Mouse (Mus musculus) kidney, embryonic 15.5 days (tissue): ENCODE measurements around the gene Gm6588. TPM values are rescaled to one million over a fixed set of nuclear protein-coding genes. Genes with fewer than 3 reads are reported as not detected.

Experiments
- ATAC-seq: fragments of 200-750 bp; cut with Nextera tagmentation; replicated peaks from 2 replicates; pipeline ENCODE4 v1.8.0; 2017; ENCODE audit warnings: moderate TSS enrichment; ENCODE audit not compliant: low FRiP score
- H3K27ac ChIP-seq: fragments of 300-500 bp; sonication (generic); 2 replicates; pipeline ENCODE4 v1.5.1; 2015; ENCODE audit warnings: mild to moderate bottlenecking, inconsistent platforms
- H3K27me3 ChIP-seq: fragments of 300-500 bp; sonication (generic); 2 replicates; pipeline ENCODE4 v1.6.1; 2015; ENCODE audit warnings: inconsistent platforms
- H3K36me3 ChIP-seq: fragments of 300-500 bp; sonication (generic); 2 replicates; pipeline ENCODE4 v1.6.1; 2015; ENCODE audit warnings: inconsistent platforms
- H3K4me1 ChIP-seq: fragments of 300-500 bp; sonication (generic); 2 replicates; pipeline ENCODE4 v1.6.1; 2015; ENCODE audit warnings: inconsistent platforms
- H3K4me2 ChIP-seq: fragments of 300-500 bp; sonication (generic); 2 replicates; pipeline ENCODE4 v1.6.1; 2015; ENCODE audit warnings: moderate library complexity, mild to moderate bottlenecking, inconsistent platforms
- H3K4me3 ChIP-seq: fragments of 300-500 bp; sonication (generic); replicated peaks from 2 replicates; pipeline ENCODE4 v1.5.1; 2015; ENCODE audit warnings: mild to moderate bottlenecking, inconsistent platforms
- H3K9ac ChIP-seq: fragments of 300-500 bp; sonication (generic); 2 replicates; pipeline ENCODE4 v1.6.1; 2015; ENCODE audit warnings: mild to moderate bottlenecking, inconsistent platforms
- H3K9me3 ChIP-seq: fragments of 300-500 bp; sonication (generic); replicated peaks from 2 replicates; pipeline ENCODE4 v1.6.1; 2016; ENCODE audit warnings: inconsistent platforms
- WGBS: fragments of 180-500 bp; shearing (Covaris S2); methylation state at CpG from one replicate; pipeline ENCODE4 v1.1.7; 2015; ENCODE audit warnings: mixed read lengths; 5-methylcytosine and 5-hydroxymethylcytosine counted together
- polyA plus RNA-seq: library from polyadenylated mRNA; unstranded; fragments of >200 nt; fragmentation: Nextera tagmentation; extraction: Ambion mirVana; gene quantifications from 2 replicates; pipeline ENCODE4 v1.2.1, GENCODE M21; 2015

The Gm6588 gene
- polyA plus RNA-seq, 1 experiment from 2014 or later = not detected

GRCm38 (mm10) chr5:112428944-112429343 lies 20.3 kb upstream of the Gm6588 start:
- H3K4me3 ChIP-seq = no peak overlapping the region
- peaks cover 50% of the 10 kb centered on the region for H3K27me3 ChIP-seq
- H3K4me1 ChIP-seq = peaks cover 13% of the 10 kb centered on the region; the same call in 1 of the 2 replicates
- 15% methylated on average over 19 of the region's 19 CpGs for WGBS
- H3K9ac ChIP-seq = no peak overlapping the region
- H3K9me3 ChIP-seq = no peaks in the 10 kb centered on the region
- no peak for ATAC-seq
- H3K27ac ChIP-seq = no peak overlapping the region
- H3K36me3 ChIP-seq = no peaks in the 10 kb centered on the region
- H3K4me2 ChIP-seq = peak overlapping the region; percentile 32

GRCm38 (mm10) chr5:112431120-112431775 lies 18.0 kb upstream of the Gm6588 start:
- ATAC-seq = no peak
- H3K4me3 ChIP-seq = peak overlapping the region; percentile 12; the same call in 1 of the 2 replicates
- peaks cover 34% of the 10 kb centered on the region for H3K27me3 ChIP-seq
- no peak overlapping the region for H3K27ac ChIP-seq
- WGBS = 11% methylated on average over 14 of the region's 14 CpGs
- peak overlapping the region; percentile 42 for H3K4me2 ChIP-seq
- no peak overlapping the region for H3K9ac ChIP-seq
- H3K4me1 ChIP-seq = peaks cover 13% of the 10 kb centered on the region; the same call in 1 of the 2 replicates
- no peaks in the 10 kb centered on the region for H3K9me3 ChIP-seq
- H3K36me3 ChIP-seq = no peaks in the 10 kb centered on the region

- Histone ChIP-seq H3K9ac (no peak overlapping the region), H3K4me1 (peaks cover 13% of the 10 kb centered on the region; the same call in 1 of the 2 replicates), H3K36me3 (no peaks in the 10 kb centered on the region), H3K9me3 (no peaks in the 10 kb centered on the region), H3K4me3 (no peak overlapping the region), H3K4me2 (no peak overlapping the region), H3K27me3 (peaks cover 34% of the 10 kb centered on the region), H3K27ac (no peak overlapping the region)
- WGBS = 77% methylated on average over 5 of the region's 5 CpGs
- ATAC-seq = no peak
Measured at GRCm38 (mm10) chr5:112432033-112432432, 17.2 kb upstream of the Gm6588 start.

DNA sequence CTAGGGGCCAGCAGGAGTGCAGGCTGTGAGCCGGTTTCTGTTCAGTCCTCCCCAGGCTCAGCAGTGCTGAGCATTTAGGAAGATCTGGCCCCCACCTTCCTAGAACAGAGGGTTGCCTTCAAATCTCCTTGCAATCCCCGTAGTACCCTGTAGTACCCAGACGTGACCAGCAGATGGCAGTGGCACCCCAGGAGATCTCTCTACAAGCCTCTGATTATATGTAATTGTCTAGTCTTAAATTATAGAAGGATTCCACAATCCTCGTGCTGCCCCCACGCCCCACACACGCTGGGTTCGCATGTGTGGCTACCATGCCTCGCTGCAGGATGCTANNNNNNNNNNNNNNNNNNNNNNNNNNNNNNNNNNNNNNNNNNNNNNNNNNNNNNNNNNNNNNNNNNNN lies 16.2 kb upstream of the Gm6588 start:
- no peak for ATAC-seq
- under 1% methylated on average over 8 of the region's 8 CpGs for WGBS
- no peak overlapping the region for H3K9ac ChIP-seq
- H3K27ac ChIP-seq = no peak overlapping the region
- peaks cover 29% of the 10 kb centered on the region for H3K27me3 ChIP-seq
- no peak overlapping the region for H3K4me3 ChIP-seq
- H3K4me1 ChIP-seq = peaks cover 13% of the 10 kb centered on the region; the same call in 1 of the 2 replicates
- H3K36me3 ChIP-seq = no peaks in the 10 kb centered on the region
- no peaks in the 10 kb centered on the region for H3K9me3 ChIP-seq
- no peak overlapping the region for H3K4me2 ChIP-seq

GRCm38 (mm10) chr5:112438535-112438934 lies 10.7 kb upstream of the Gm6588 start:
- Histone ChIP-seq H3K4me1 (no peaks in the 10 kb centered on the region), H3K4me2 (no peak overlapping the region), H3K36me3 (no peaks in the 10 kb centered on the region), H3K9ac (no peak overlapping the region), H3K27me3 (0 out of 2 replicates have a peak, but pooled peaks cover 2% of the 10 kb centered on the region), H3K9me3 (no peaks in the 10 kb centered on the region), H3K4me3 (no peak overlapping the region), H3K27ac (no peak overlapping the region)
- ATAC-seq = no peak
- WGBS = 29% methylated on average over 10 of the region's 10 CpGs

- 77% methylated on average over 9 of the region's 9 CpGs for WGBS
- peaks cover 5% of the 10 kb centered on the region; the same call in 1 of the 2 replicates for H3K4me1 ChIP-seq
- no peaks in the 10 kb centered on the region for H3K9me3 ChIP-seq
- no peak overlapping the region for H3K27ac ChIP-seq
- 0 out of 2 replicates have a peak, but pooled peaks cover 11% of the 10 kb centered on the region for H3K27me3 ChIP-seq
- ATAC-seq = no peak
- no peak overlapping the region for H3K4me3 ChIP-seq
- H3K36me3 ChIP-seq = no peaks in the 10 kb centered on the region
- H3K4me2 ChIP-seq = no peak overlapping the region
- H3K9ac ChIP-seq = no peak overlapping the region
Measured at GRCm38 (mm10) chr5:112453088-112453487, 3.9 kb downstream of the Gm6588 start.

DNA sequence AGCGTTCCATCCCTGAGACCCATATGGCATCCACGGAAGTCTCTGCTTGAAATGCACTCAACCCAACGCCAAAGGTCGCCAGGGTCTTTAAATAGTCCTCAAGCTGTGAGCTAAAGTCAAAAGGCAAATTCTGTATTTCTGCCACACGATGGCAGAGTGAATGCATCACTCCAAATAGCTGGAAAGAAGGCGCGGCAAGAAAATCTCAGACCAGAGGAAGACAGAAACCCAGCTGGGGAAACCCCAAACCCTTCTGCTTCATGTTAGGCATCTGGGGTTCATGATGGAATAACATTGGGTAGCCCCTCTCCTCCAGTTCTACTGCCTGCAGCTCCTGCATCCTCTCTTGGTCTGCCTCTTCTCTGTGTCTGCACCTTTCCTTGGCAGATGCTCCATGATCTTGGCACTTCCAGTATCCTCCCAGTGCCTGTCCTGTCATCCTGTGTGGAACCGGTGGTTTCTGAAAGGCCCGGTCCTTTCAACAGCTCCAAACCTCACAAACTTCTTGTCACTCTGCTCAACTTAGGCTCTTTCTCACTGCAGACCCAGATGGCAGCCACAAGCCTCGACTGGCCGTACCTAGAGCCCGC lies 5.8 kb downstream of the Gm6588 start:
- Histone ChIP-seq H3K9ac (no peak overlapping the region), H3K27ac (no peak overlapping the region), H3K4me3 (no peak overlapping the region), H3K36me3 (no peaks in the 10 kb centered on the region), H3K9me3 (no peaks in the 10 kb centered on the region), H3K4me1 (peaks cover 5% of the 10 kb centered on the region; the same call in 1 of the 2 replicates), H3K27me3 (0 out of 2 replicates have a peak, but pooled peaks cover 11% of the 10 kb centered on the region), H3K4me2 (no peak overlapping the region)
- WGBS = 67% methylated on average over 12 of the region's 12 CpGs
- ATAC-seq = no peak

- no peaks in the 10 kb centered on the region for H3K27me3 ChIP-seq
- no peak overlapping the region for H3K9ac ChIP-seq
- 73% methylated on average over 3 of the region's 3 CpGs for WGBS
- no peak overlapping the region for H3K4me2 ChIP-seq
- ATAC-seq = no peak
- no peaks in the 10 kb centered on the region for H3K36me3 ChIP-seq
- H3K4me1 ChIP-seq = no peaks in the 10 kb centered on the region
- no peak overlapping the region for H3K4me3 ChIP-seq
- no peaks in the 10 kb centered on the region for H3K9me3 ChIP-seq
- no peak overlapping the region for H3K27ac ChIP-seq
Measured at GRCm38 (mm10) chr5:112459903-112460302, 10.7 kb downstream of the Gm6588 start.

GRCm38 (mm10) chr5:112466331-112466730 lies 17.1 kb downstream of the Gm6588 start:
- Histone ChIP-seq H3K4me1 (0 out of 2 replicates have a peak, but pooled peaks cover 9% of the 10 kb centered on the region), H3K36me3 (no peaks in the 10 kb centered on the region), H3K4me3 (no peak overlapping the region), H3K9ac (no peak overlapping the region), H3K27me3 (0 out of 2 replicates have a peak, but pooled peaks cover 8% of the 10 kb centered on the region), H3K27ac (no peak overlapping the region), H3K9me3 (no peaks in the 10 kb centered on the region), H3K4me2 (no peak overlapping the region)
- no peak for ATAC-seq
- WGBS = 47% methylated on average over 6 of the region's 6 CpGs

DNA sequence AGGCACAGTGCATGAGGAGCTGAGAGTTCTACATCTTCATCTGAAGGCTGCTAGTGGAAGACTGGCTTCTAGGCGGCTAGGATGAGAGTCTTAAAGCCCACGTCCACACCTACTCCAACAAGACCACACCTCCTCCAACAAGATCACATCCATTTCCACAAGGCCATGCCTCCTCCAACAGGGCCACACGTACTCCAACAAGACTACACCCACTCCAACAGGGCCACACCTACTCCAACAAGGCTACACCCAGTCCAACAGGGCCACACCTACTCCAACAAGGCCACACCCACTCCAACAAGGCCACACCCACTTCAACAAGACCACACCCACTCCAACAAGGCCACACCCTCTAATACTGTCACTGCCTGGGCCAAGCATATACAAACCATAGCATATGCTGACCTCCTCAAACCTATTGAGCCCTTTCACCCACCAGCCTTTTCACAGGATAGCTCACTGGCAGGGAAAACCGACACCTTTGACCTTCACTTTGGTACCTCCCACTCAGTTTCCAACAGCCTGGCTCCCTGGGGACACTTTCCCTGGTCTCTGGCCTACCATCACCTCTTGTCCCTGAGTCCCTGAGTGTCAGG lies 19.9 kb downstream of the Gm6588 start:
- 76% methylated on average over 4 of the region's 4 CpGs for WGBS
- Histone ChIP-seq H3K9me3 (no peaks in the 10 kb centered on the region), H3K4me2 (no peak overlapping the region), H3K36me3 (no peaks in the 10 kb centered on the region), H3K4me3 (no peak overlapping the region), H3K27ac (no peak overlapping the region), H3K4me1 (0 out of 2 replicates have a peak, but pooled peaks cover 12% of the 10 kb centered on the region), H3K9ac (no peak overlapping the region), H3K27me3 (0 out of 2 replicates have a peak, but pooled peaks cover 8% of the 10 kb centered on the region)
- ATAC-seq = no peak

DNA sequence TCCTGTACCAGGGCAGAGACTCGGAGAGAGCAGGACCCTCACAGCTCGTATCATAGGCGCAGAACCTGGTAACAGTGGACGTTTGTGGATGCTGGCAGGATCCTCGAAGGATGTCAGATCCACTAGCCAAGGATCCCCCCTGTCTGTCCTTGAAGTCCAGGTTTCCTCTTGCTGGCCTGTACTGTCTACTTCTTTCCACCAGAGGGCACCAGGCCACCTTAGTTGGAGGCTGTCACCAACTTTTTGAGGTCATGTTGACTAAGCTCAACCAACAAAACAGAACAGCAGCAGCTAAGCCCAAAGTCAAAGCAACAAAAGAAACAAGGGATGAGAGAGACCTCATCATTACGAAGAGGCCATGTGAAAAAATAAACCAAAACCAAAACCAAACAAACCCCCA lies 20.9 kb downstream of the Gm6588 start:
- Histone ChIP-seq H3K9ac (no peak overlapping the region), H3K4me3 (no peak overlapping the region), H3K9me3 (no peaks in the 10 kb centered on the region), H3K4me2 (no peak overlapping the region), H3K36me3 (no peaks in the 10 kb centered on the region), H3K4me1 (0 out of 2 replicates have a peak, but pooled peaks cover 14% of the 10 kb centered on the region), H3K27ac (no peak overlapping the region), H3K27me3 (0 out of 2 replicates have a peak, but pooled peaks cover 6% of the 10 kb centered on the region)
- WGBS = 79% methylated on average over 6 of the region's 6 CpGs
- ATAC-seq = no peak

DNA sequence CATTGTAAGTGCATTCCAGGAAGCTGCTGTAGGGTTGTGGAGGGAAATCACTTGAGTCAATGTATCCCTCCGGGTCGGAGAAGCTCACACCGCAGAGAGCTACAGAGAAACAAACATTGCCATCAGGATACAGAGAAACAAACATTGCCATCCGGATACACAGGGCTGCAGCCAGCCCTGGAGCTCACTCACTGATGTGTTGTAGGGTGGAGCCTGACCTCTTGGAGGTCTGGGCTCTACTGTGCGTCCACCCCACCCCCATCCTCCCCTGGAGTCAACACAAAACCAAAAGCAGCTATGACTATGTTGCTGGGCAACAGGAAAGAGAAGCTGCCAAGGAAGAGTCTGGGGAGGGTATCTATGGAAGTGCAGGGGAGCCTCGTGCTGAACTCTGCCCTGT lies 24.2 kb downstream of the Gm6588 start:
- H3K36me3 ChIP-seq = no peaks in the 10 kb centered on the region
- ATAC-seq = no peak

More for the DNA sequence above, 24.2 kb downstream of the Gm6588 start:
- WGBS = 38% methylated on average over 6 of the region's 6 CpGs
- no peak overlapping the region for H3K27ac ChIP-seq
- no peak overlapping the region for H3K4me2 ChIP-seq
- no peak overlapping the region for H3K9ac ChIP-seq
- no peaks in the 10 kb centered on the region for H3K9me3 ChIP-seq
- no peaks in the 10 kb centered on the region; the same call in 1 of the 2 replicates for H3K27me3 ChIP-seq
- no peak overlapping the region for H3K4me3 ChIP-seq
- H3K4me1 ChIP-seq = peaks cover 8% of the 10 kb centered on the region; the same call in 1 of the 2 replicates
